Mouse (Mus musculus) bone marrow, adult 2 months (tissue): Measurements from ENCODE around the gene P2rx1.

ENCODE experiments used
- CTCF ChIP-seq: fragments of 200-500 bp; IDR thresholded peaks from 2 replicates; pipeline ENCODE4 v1.5.1; 2011; ENCODE audit warnings: low read length, control low read depth; ENCODE audit not compliant: control insufficient read depth, insufficient read depth
- POLR2A ChIP-seq: fragments of 200-500 bp; IDR thresholded peaks from 2 replicates; pipeline ENCODE4 v1.6.1; 2011; ENCODE audit warnings: low read depth, mild to moderate bottlenecking, control low read depth, low read length, borderline replicate concordance; ENCODE audit not compliant: control insufficient read depth

DNA sequence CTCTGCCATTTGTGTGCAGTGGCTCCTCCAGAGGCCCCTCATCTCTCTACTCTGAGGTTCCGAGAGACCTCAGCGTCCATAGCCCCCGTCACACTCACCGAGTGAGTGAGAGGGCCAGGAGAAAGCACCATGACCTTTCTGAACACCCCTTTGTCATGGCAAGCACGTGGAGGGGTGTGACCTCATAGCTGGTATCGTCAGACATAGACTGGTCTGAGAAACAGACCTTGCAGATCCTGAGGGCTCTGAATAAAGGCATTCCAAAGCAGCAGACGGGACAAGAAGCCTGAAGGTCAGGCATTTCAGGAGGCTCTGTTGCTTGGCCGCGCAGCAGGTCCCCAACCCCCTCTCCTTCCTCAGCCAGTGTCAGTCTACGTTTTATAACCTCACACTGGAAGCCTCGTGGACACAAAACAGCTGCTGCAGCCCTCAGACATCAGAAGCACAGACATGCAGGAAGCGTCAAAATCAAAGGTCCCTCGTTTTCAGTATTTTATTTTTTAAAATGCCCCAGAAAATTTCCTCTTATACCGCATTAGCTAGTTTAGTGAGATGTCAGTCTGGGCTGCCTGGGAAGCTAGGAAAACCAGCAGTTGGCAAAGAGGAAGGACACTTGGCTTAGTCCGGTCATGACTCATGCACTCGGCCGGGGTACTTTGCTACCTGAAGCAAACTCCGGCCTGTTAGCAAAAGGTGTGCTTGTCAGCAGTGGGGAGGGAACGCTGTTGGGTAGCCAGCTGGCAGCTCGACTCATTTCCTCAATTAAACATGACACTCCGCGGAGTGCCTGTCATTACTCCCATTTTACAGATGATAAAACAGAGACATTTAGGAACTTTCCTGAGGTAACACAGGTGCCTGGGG is 47.5 kb upstream of the P2rx1 start:
- TF ChIP-seq CTCF = no peak
- TF ChIP-seq POLR2A = no peak
